Mouse (Mus musculus): ENCODE measurements at regions not wholly inside any gene's neighbourhood (a gene's known extent, or its start where the extent isn't known, plus 50 kb on each side); places are given as distances from the start of the nearest gene placed in this dataset.
A peak's percentile ranks its signal among the peaks of the same experiment; 100 is the strongest.

DNA sequence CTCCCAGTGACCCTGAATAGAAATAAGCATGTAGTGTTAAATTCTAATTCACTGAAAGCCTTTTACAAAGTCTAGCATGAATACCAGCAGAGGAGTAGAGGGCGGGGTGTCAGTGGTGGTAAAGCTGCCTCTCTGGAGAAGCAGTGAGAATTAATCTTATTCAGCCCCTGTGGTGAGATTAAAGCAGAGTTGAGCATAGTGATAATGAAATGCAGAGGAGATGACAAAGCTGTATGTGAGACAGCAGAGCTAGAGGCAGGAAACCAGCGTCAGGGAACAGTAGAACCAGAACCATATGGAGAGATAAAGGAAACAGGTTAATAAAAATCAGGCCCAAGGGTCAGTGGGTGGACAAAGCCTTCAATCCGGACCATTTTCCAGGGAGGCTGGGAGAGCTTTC, 1827.2 kb downstream of the Poteg start:
- TF ChIP-seq POLR2A (IDR thresholded peaks at IDR 0.05; ENCODE audit: low read depth, low read length) (no peak), CTCF (conservative IDR thresholded peaks at IDR 0.05; ENCODE audit: insufficient read depth, insufficient read length, low read depth, low read length) (no peak)
- Histone ChIP-seq H3K36me3 (ENCODE audit: control insufficient read depth, insufficient read depth, low read length) (no peaks in the 10 kb centered on the region), H3K4me1 (ENCODE audit: control insufficient read depth, insufficient read depth, low read length) (no peaks in the 10 kb centered on the region), H3K27ac (ENCODE audit: insufficient read depth, low read depth, low read length) (no peak overlapping the region), H3K27me3 (replicated peaks; ENCODE audit: control insufficient read depth, insufficient read depth, low read length) (no peaks in the 10 kb centered on the region), H3K4me3 (ENCODE audit: insufficient read depth, low read depth, low read length) (no peak overlapping the region)
- 35% methylated on average over 3 of the region's 3 CpGs for WGBS
- no peak for DNase-seq

DNA sequence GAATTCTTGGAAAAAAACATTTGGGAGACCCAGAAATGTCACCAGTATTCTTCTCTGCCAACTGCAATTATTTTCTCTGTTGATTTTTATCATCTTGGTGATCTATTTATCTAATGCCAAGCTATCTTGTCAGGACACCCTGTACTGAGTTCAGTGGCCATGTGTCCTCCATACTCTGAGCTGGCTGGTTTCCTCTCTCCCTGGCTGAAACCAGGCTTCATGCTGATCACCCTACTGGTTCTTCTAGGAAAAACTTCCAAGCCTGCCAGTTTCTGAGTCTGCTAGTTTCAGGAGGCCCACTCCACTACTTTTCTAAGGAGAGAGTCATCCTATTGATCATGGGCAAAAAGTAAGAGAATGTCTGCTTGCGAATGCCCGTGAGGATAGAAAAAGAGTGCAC, 1831.2 kb downstream of the Poteg start:
- no peak overlapping the region for H3K27ac ChIP-seq (ENCODE audit: insufficient read depth, low read depth, low read length)
- no peaks in the 10 kb centered on the region for H3K27me3 ChIP-seq (replicated peaks; ENCODE audit: control insufficient read depth, insufficient read depth, low read length)
- TF ChIP-seq POLR2A (IDR thresholded peaks at IDR 0.05; ENCODE audit: low read depth, low read length) = no peak
- no peak for TF ChIP-seq CTCF (conservative IDR thresholded peaks at IDR 0.05; ENCODE audit: insufficient read depth, insufficient read length, low read depth, low read length)
- H3K4me3 ChIP-seq (ENCODE audit: insufficient read depth, low read depth, low read length) = no peak overlapping the region
- H3K36me3 ChIP-seq (ENCODE audit: control insufficient read depth, insufficient read depth, low read length) = no peaks in the 10 kb centered on the region
- H3K4me1 ChIP-seq (ENCODE audit: control insufficient read depth, insufficient read depth, low read length) = no peaks in the 10 kb centered on the region
- DNase-seq = no peak
- 93% methylated on average over 2 of the region's 2 CpGs for WGBS

DNA sequence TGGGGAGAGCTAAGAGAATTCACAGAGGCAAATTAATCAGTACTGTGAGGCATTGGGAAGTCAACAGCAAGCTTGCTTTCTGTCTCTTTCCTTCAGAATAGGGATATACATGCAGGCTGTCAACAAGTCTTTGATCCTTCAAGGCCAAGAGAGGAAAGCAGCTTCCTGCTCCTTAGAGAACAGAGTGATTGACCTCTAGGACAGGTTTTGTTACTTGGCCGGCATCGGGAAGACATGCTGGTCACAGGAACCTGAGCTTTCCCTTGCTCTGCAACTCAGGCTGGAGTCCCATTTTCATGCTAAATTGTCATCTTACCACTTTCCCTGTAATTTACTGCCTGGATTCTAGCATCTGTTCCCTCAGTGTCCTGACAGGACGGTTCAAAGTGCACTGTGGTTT, 1831.8 kb downstream of the Poteg start:
- Histone ChIP-seq H3K36me3 (ENCODE audit: control insufficient read depth, insufficient read depth, low read length) (no peaks in the 10 kb centered on the region), H3K4me3 (ENCODE audit: insufficient read depth, low read depth, low read length) (no peak overlapping the region), H3K27me3 (replicated peaks; ENCODE audit: control insufficient read depth, insufficient read depth, low read length) (no peaks in the 10 kb centered on the region), H3K27ac (ENCODE audit: insufficient read depth, low read depth, low read length) (no peak overlapping the region), H3K4me1 (ENCODE audit: control insufficient read depth, insufficient read depth, low read length) (no peaks in the 10 kb centered on the region)
- 24% methylated on average over 3 of the region's 3 CpGs for WGBS
- DNase-seq = peak; percentile 4
- TF ChIP-seq CTCF (conservative IDR thresholded peaks at IDR 0.05; ENCODE audit: insufficient read depth, insufficient read length, low read depth, low read length) (no peak), POLR2A (IDR thresholded peaks at IDR 0.05; ENCODE audit: low read depth, low read length) (no peak)

DNA sequence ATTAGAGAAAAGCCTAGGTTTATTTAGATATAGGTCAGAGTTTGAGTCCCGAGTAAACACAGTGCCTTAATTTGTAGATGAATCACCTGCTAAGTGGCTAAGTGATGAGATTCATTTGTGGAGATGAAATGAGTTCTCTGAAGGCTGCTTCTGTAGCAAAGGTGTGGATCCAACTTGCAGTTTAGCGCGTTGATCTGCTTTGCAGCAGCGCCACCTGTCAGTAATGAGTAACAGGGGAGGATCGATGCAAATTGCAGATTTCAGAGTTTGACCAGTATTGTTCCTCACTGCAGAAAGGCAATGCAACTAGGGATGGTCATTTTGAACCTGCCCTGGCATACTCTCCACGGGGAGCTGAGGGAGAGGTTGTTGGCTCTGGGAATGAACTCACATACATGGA, 1842.9 kb downstream of the Poteg start:
- WGBS = 7% methylated on average over 6 of the region's 6 CpGs
- peak; percentile 40 for DNase-seq
- Histone ChIP-seq H3K4me3 (ENCODE audit: insufficient read depth, low read depth, low read length) (no peak overlapping the region), H3K27ac (ENCODE audit: insufficient read depth, low read depth, low read length) (no peak overlapping the region), H3K27me3 (replicated peaks; ENCODE audit: control insufficient read depth, insufficient read depth, low read length) (no peaks in the 10 kb centered on the region; the same call in 1 of the 2 replicates), H3K4me1 (ENCODE audit: control insufficient read depth, insufficient read depth, low read length) (no peaks in the 10 kb centered on the region), H3K36me3 (ENCODE audit: control insufficient read depth, insufficient read depth, low read length) (no peaks in the 10 kb centered on the region)
- TF ChIP-seq POLR2A (IDR thresholded peaks at IDR 0.05; ENCODE audit: low read depth, low read length) (no peak), CTCF (conservative IDR thresholded peaks at IDR 0.05; ENCODE audit: insufficient read depth, insufficient read length, low read depth, low read length) (peak; percentile 75)

Data from kidney, adult 2 months (tissue).